Mouse (Mus musculus): ENCODE results near the gene Ppp1cc. TPM values are rescaled to one million over a fixed set of nuclear protein-coding genes. Genes with fewer than 3 reads are reported as not detected.
A peak's percentile ranks its signal among the peaks of the same experiment; 100 is the strongest.
"Not testable (repeated sequence)": the region's sequence is repeated elsewhere in the genome, so short reads cannot be mapped to it uniquely, and the experiment has no call there.

Ppp1cc gene
- polyA plus RNA-seq, 1 experiment from 2014 or later: 248 TPM

DNA sequence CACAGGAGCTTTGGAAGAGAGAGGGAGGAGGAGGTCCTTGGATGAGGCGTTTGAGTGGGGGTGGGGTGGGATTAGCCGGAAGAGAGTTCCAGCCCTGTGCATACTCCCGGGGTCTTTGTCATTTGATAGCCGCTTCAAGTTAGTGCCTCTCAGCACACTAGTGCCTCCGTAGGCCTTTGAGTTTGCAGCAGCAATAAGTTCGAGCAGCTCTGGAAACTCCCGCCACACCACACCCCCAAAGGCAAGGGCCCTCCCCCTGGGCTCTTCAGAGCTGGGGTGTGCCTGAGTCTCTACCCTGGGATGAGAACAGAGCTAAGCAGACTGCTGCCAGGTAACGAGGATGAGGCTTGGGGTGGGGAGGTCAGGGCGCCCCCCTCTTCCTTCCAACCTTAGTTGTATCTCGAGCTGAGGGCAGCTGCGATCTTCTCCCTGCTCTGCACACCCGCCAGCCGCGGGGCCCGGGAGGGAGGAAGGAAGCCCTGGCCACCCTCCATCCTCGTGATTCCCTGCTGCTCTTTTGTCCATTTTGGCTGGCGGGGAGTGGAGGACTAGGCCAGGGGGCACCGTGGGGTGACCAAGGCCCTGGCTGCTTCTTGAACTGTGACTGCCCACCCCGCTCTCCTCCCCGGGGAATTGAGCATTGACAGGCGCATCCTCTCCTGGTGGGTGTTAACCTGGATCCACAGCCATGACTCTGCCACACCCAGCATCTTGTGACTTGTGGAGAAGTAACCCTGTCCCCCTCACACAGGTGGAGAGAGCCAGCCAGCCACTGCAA, 51.7 kb downstream of the Ppp1cc start:
- Histone ChIP-seq H3K4me1 (ENCODE audit: control insufficient read depth in 2 of 2, insufficient read depth in 2 of 2, low read length in 2 of 2) (peaks cover 5 to 12% of the 10 kb centered on the region in 2 experiments; a peak in 2 of 4 replicates), H3K27ac (replicated peaks in 1 of 2; ENCODE audit: control insufficient read depth in 1 of 2, insufficient read depth in 1 of 2, low read depth in 2 of 2, low read length in 2 of 2) (no peak overlapping the region), H3K9ac (ENCODE audit: low read length) (peak overlapping the region; percentile 9), H3K27me3 (ENCODE audit: control insufficient read depth, insufficient read depth, low read length) (no peaks in the 10 kb centered on the region), H3K9me3 (ENCODE audit: control insufficient read depth, low read length) (no peaks in the 10 kb centered on the region), H3K36me3 (ENCODE audit: control insufficient read depth, insufficient read depth, low read length) (no peaks in the 10 kb centered on the region), H3K4me2 (ENCODE audit: low read length) (peak overlapping the region; percentile 59), H3K4me3 (ENCODE audit: control insufficient read depth in 1 of 2, insufficient read depth in 1 of 2, low read depth in 1 of 2, low read length in 2 of 2) (peak overlapping the region; percentile 17 to 38)
- 7% methylated on average over 20 of the region's 21 CpGs for WGBS
- ATAC-seq (ENCODE audit: insufficient number of reproducible peaks, insufficient read depth, low FRiP score, low read depth): peak; percentile 41

- Histone ChIP-seq H3K4me1 (ENCODE audit: control insufficient read depth in 2 of 2, insufficient read depth in 2 of 2, low read length in 2 of 2) (peaks cover 5 to 12% of the 10 kb centered on the region in 2 experiments; a peak in 2 of 4 replicates), H3K27ac (replicated peaks in 1 of 2; ENCODE audit: control insufficient read depth in 1 of 2, insufficient read depth in 1 of 2, low read depth in 2 of 2, low read length in 2 of 2) (no peak overlapping the region), H3K9me3 (ENCODE audit: control insufficient read depth, low read length) (no peaks in the 10 kb centered on the region), H3K36me3 (ENCODE audit: control insufficient read depth, insufficient read depth, low read length) (no peaks in the 10 kb centered on the region), H3K4me2 (ENCODE audit: low read length) (no peak overlapping the region), H3K27me3 (ENCODE audit: control insufficient read depth, insufficient read depth, low read length) (no peaks in the 10 kb centered on the region), H3K4me3 (ENCODE audit: control insufficient read depth in 1 of 2, insufficient read depth in 1 of 2, low read depth in 1 of 2, low read length in 2 of 2) (no peak overlapping the region), H3K9ac (ENCODE audit: low read length) (no peak overlapping the region)
- WGBS: 82% methylated on average over 8 of the region's 8 CpGs
- ATAC-seq (ENCODE audit: insufficient number of reproducible peaks, insufficient read depth, low FRiP score, low read depth): no peak
Observed at GRCm38 (mm10) chr5:122210890-122211289, 52.8 kb downstream of the Ppp1cc start.

DNA sequence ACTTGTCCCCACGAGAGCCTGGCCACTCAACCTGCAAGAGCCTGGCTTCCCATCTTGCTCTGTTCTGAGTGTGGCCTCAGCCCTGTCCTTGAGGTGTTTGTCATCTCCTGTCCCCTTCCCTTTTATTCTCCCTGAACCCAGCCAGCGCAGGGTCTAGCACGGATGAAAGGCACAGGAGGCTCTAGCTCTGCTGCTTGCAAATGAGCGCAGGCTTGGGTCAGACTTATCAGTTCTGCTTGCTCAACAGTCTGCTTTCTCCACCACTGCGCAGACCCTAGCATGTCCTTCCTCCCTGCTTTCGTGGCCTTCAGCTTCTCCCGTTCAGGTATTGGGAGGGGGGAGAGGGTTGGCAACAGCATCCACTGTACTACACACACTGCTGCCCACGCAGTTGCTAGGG, 54.0 kb downstream of the Ppp1cc start:
- no peaks in the 10 kb centered on the region for H3K9me3 ChIP-seq (ENCODE audit: control insufficient read depth, low read length)
- no peak overlapping the region for H3K27ac ChIP-seq (replicated peaks in 1 of 2; ENCODE audit: control insufficient read depth in 1 of 2, insufficient read depth in 1 of 2, low read depth in 2 of 2, low read length in 2 of 2)
- peaks cover 5 to 12% of the 10 kb centered on the region in 2 experiments; a peak in 2 of 4 replicates for H3K4me1 ChIP-seq (ENCODE audit: control insufficient read depth in 2 of 2, insufficient read depth in 2 of 2, low read length in 2 of 2)
- no peak for ATAC-seq (ENCODE audit: insufficient number of reproducible peaks, insufficient read depth, low FRiP score, low read depth)
- no peak overlapping the region for H3K4me3 ChIP-seq (ENCODE audit: control insufficient read depth in 1 of 2, insufficient read depth in 1 of 2, low read depth in 1 of 2, low read length in 2 of 2)
- WGBS: 80% methylated on average over 8 of the region's 8 CpGs
- no peak overlapping the region for H3K9ac ChIP-seq (ENCODE audit: low read length)
- H3K36me3 ChIP-seq (ENCODE audit: control insufficient read depth, insufficient read depth, low read length): no peaks in the 10 kb centered on the region
- H3K27me3 ChIP-seq (ENCODE audit: control insufficient read depth, insufficient read depth, low read length): no peaks in the 10 kb centered on the region
- H3K4me2 ChIP-seq (ENCODE audit: low read length): no peak overlapping the region

- not testable (repeated sequence) for H3K36me3 ChIP-seq (ENCODE audit: control insufficient read depth, insufficient read depth, low read length); H3K4me2 ChIP-seq (ENCODE audit: low read length); ATAC-seq (ENCODE audit: insufficient number of reproducible peaks, insufficient read depth, low FRiP score, low read depth); H3K4me3 ChIP-seq (ENCODE audit: control insufficient read depth in 1 of 2, insufficient read depth in 1 of 2, low read depth in 1 of 2, low read length in 2 of 2); H3K27ac ChIP-seq (replicated peaks in 1 of 2; ENCODE audit: control insufficient read depth in 1 of 2, insufficient read depth in 1 of 2, low read depth in 2 of 2, low read length in 2 of 2); H3K9ac ChIP-seq (ENCODE audit: low read length); H3K9me3 ChIP-seq (ENCODE audit: control insufficient read depth, low read length); H3K27me3 ChIP-seq (ENCODE audit: control insufficient read depth, insufficient read depth, low read length)
- H3K4me1 ChIP-seq (ENCODE audit: control insufficient read depth in 2 of 2, insufficient read depth in 2 of 2, low read length in 2 of 2): peaks cover 5 to 12% of the 10 kb centered on the region in 2 experiments; a peak in 2 of 4 replicates
- WGBS: 100% methylated on average over 1 of the region's 1 CpGs
Observed at GRCm38 (mm10) chr5:122212820-122213219, 54.7 kb downstream of the Ppp1cc start.

GRCm38 (mm10) chr5:122213861-122214260, 55.8 kb downstream of the Ppp1cc start:
- H3K4me3 ChIP-seq (ENCODE audit: control insufficient read depth in 1 of 2, insufficient read depth in 1 of 2, low read depth in 1 of 2, low read length in 2 of 2): no peak overlapping the region
- H3K27me3 ChIP-seq (ENCODE audit: control insufficient read depth, insufficient read depth, low read length): no peaks in the 10 kb centered on the region
- no peak for ATAC-seq (ENCODE audit: insufficient number of reproducible peaks, insufficient read depth, low FRiP score, low read depth)
- no peak overlapping the region for H3K9ac ChIP-seq (ENCODE audit: low read length)
- 87% methylated on average over 6 of the region's 6 CpGs for WGBS
- H3K9me3 ChIP-seq (ENCODE audit: control insufficient read depth, low read length): no peaks in the 10 kb centered on the region
- peaks cover 5 to 12% of the 10 kb centered on the region in 2 experiments; a peak in 2 of 4 replicates for H3K4me1 ChIP-seq (ENCODE audit: control insufficient read depth in 2 of 2, insufficient read depth in 2 of 2, low read length in 2 of 2)
- H3K27ac ChIP-seq (replicated peaks in 1 of 2; ENCODE audit: control insufficient read depth in 1 of 2, insufficient read depth in 1 of 2, low read depth in 2 of 2, low read length in 2 of 2): no peak overlapping the region
- H3K36me3 ChIP-seq (ENCODE audit: control insufficient read depth, insufficient read depth, low read length): no peaks in the 10 kb centered on the region
- no peak overlapping the region for H3K4me2 ChIP-seq (ENCODE audit: low read length)

GRCm38 (mm10) chr5:122217636-122218035, 59.6 kb downstream of the Ppp1cc start:
- WGBS: 87% methylated on average over 6 of the region's 6 CpGs
- Histone ChIP-seq H3K4me3 (ENCODE audit: control insufficient read depth in 1 of 2, insufficient read depth in 1 of 2, low read depth in 1 of 2, low read length in 2 of 2) (no peak overlapping the region), H3K27ac (replicated peaks in 1 of 2; ENCODE audit: control insufficient read depth in 1 of 2, insufficient read depth in 1 of 2, low read depth in 2 of 2, low read length in 2 of 2) (no peak overlapping the region), H3K9ac (ENCODE audit: low read length) (no peak overlapping the region), H3K4me1 (ENCODE audit: control insufficient read depth in 2 of 2, insufficient read depth in 2 of 2, low read length in 2 of 2) (peaks cover 4 to 8% of the 10 kb centered on the region in 2 experiments; a peak in 1 of 4 replicates), H3K4me2 (ENCODE audit: low read length) (no peak overlapping the region), H3K9me3 (ENCODE audit: control insufficient read depth, low read length) (no peaks in the 10 kb centered on the region), H3K36me3 (ENCODE audit: control insufficient read depth, insufficient read depth, low read length) (no peaks in the 10 kb centered on the region), H3K27me3 (ENCODE audit: control insufficient read depth, insufficient read depth, low read length) (no peaks in the 10 kb centered on the region)
- no peak for ATAC-seq (ENCODE audit: insufficient number of reproducible peaks, insufficient read depth, low FRiP score, low read depth)

DNA sequence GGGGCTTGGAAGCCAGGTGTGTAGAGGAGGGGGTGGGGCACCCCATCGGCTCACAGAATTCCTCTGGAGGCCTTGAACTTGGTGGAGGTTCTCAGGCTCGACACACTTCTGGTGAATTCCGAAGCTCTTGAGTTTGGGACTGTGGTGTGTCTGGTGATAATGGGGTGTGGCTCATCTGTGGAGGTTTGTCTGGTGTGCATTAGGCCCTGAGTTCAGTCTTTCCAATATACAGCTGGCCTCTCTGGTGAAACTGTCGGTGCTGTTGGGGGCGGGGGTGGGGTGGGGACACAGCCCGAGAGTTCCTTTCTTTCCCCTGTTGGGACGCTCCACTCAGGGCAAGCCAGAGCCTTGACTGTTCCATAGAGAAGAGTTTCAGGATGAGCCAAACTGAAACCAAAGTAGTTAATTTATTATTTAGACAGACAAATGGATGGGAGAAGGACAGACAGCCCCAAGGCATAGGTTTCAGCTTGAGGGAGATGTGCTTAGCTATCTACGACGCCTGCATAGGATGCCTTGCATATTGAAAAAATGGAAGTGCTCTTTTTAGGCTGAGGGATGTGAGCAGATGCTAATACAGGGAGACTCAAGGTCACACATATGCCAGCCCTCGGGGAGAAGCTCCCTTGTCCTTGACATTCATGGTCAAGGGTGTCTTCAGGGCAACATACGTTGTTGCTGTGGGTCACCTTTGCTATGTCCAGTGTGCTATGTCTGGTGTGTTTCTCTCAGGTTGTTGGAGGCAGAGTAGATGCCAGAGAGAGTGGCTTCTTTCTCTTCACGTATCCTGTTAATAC, 60.2 kb downstream of the Ppp1cc start:
- ATAC-seq (ENCODE audit: insufficient number of reproducible peaks, insufficient read depth, low FRiP score, low read depth): no peak
- H3K27ac ChIP-seq (replicated peaks in 1 of 2; ENCODE audit: control insufficient read depth in 1 of 2, insufficient read depth in 1 of 2, low read depth in 2 of 2, low read length in 2 of 2): no peak overlapping the region
- no peak overlapping the region for H3K4me3 ChIP-seq (ENCODE audit: control insufficient read depth in 1 of 2, insufficient read depth in 1 of 2, low read depth in 1 of 2, low read length in 2 of 2)
- H3K4me1 ChIP-seq (ENCODE audit: control insufficient read depth in 2 of 2, insufficient read depth in 2 of 2, low read length in 2 of 2): peaks cover 4 to 8% of the 10 kb centered on the region in 2 experiments; a peak in 1 of 4 replicates
- no peaks in the 10 kb centered on the region for H3K27me3 ChIP-seq (ENCODE audit: control insufficient read depth, insufficient read depth, low read length)
- 79% methylated on average over 12 of the region's 12 CpGs for WGBS
- H3K9ac ChIP-seq (ENCODE audit: low read length): no peak overlapping the region
- no peaks in the 10 kb centered on the region for H3K36me3 ChIP-seq (ENCODE audit: control insufficient read depth, insufficient read depth, low read length)
- H3K4me2 ChIP-seq (ENCODE audit: low read length): no peak overlapping the region
- H3K9me3 ChIP-seq (ENCODE audit: control insufficient read depth, low read length): no peaks in the 10 kb centered on the region
